7 mouse cellular contexts compared by ENCODE assay signal in the genomic region with DNA sequence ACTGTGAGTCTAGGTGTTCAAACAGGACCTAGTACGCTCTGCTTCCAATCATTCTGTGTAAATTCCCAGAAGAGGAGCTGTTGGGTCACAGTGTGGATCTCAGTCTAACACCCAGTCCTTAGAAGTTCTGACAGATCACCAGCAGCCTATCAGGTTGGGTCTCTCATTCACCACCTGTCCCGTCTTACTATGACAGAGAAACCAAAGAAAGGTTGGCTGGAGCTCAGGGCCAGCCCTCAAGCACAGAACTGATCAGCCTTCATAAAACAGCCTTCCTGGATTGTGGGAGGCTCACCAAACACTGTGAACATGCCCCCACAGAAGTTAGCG.
DNase-seq lines count a peak whose midpoint lies in the region; ATAC-seq and TF ChIP-seq lines count a peak whose summit lies in the region.

No protein-coding gene starts in this region.

- H3K9ac ChIP-seq in intestine, embryonic 16.5 days (ENCODE audit: low read depth, low read length): peak overlapping the region; percentile 81
- H3K9ac ChIP-seq in neural tube, embryonic 14.5 days (replicated peaks; ENCODE audit: low read depth, low read length): peak overlapping the region; percentile 68

- WGBS in lung, adult 2 months: 41% methylated on average over 3 of the region's 3 CpGs
- WGBS in intestine, embryonic 16.5 days: 66% methylated on average over 3 of the region's 3 CpGs
- 65% methylated on average over 3 of the region's 3 CpGs for WGBS in neural tube, embryonic 14.5 days

- H3K9me3 ChIP-seq in intestine, embryonic 16.5 days (ENCODE audit: control insufficient read depth, low read length): no peaks in the 10 kb centered on the region
- H3K9me3 ChIP-seq in neural tube, embryonic 14.5 days (ENCODE audit: control insufficient read depth, low read length): no peaks in the 10 kb centered on the region

- no peak for TF ChIP-seq POLR2A in lung, adult 2 months (IDR thresholded peaks at IDR 0.05; ENCODE audit: borderline replicate concordance, extremely low read depth, low read depth, low read length)
- no peak for TF ChIP-seq POLR2A in embryonic fibroblast, embryonic 13.5 days (IDR thresholded peaks at IDR 0.05; ENCODE audit: low read depth, low read length)

- ATAC-seq in intestine, embryonic 16.5 days: no peak
- no peak for ATAC-seq in neural tube, embryonic 14.5 days (ENCODE audit: low read depth)

- H3K27me3 ChIP-seq in intestine, embryonic 16.5 days (replicated peaks; ENCODE audit: control insufficient read depth, insufficient read depth, low read length): no peaks in the 10 kb centered on the region
- no peaks in the 10 kb centered on the region for H3K27me3 ChIP-seq in neural tube, embryonic 14.5 days (ENCODE audit: control insufficient read depth, insufficient read depth, low read length)

- peak overlapping the region; percentile 90 for H3K4me2 ChIP-seq in intestine, embryonic 16.5 days (ENCODE audit: low read depth, low read length)
- peak overlapping the region; percentile 70 for H3K4me2 ChIP-seq in neural tube, embryonic 14.5 days (ENCODE audit: low read depth, low read length)

- no peak for DNase-seq in lung, adult 2 months
- DNase-seq in lung, postnatal 14 days: no peak
- no peak for DNase-seq in adipocyte (ENCODE audit: low spot score)
- no peak for DNase-seq in left cerebral cortex, adult 11 months (ENCODE audit: low spot score)

- peaks cover 51% of the 10 kb centered on the region for H3K4me1 ChIP-seq in lung, adult 2 months (ENCODE audit: control insufficient read depth, insufficient read depth, low read length)
- H3K4me1 ChIP-seq in embryonic fibroblast, embryonic 13.5 days (ENCODE audit: control insufficient read depth, insufficient read depth, low read length): peaks cover 34% of the 10 kb centered on the region
- peaks cover 66% of the 10 kb centered on the region for H3K4me1 ChIP-seq in intestine, embryonic 16.5 days (ENCODE audit: control insufficient read depth, insufficient read depth, low read length)
- H3K4me1 ChIP-seq in neural tube, embryonic 14.5 days (ENCODE audit: control insufficient read depth, insufficient read depth, low read length): peaks cover 57% of the 10 kb centered on the region

- peak overlapping the region; percentile 59 for H3K4me3 ChIP-seq in lung, adult 2 months (replicated peaks; ENCODE audit: extremely low read depth, low read depth, low read length)
- H3K4me3 ChIP-seq in embryonic fibroblast, embryonic 13.5 days (ENCODE audit: insufficient read depth, low read length): peak overlapping the region; percentile 42
- peak overlapping the region; percentile 56 for H3K4me3 ChIP-seq in intestine, embryonic 16.5 days (ENCODE audit: low read length)
- H3K4me3 ChIP-seq in neural tube, embryonic 14.5 days (ENCODE audit: low read depth, low read length): peak overlapping the region; percentile 33; the same call in 1 of the 2 replicates

- peak overlapping the region; percentile 95 for H3K27ac ChIP-seq in embryonic fibroblast, embryonic 13.5 days (ENCODE audit: insufficient read depth, low read length)
- H3K27ac ChIP-seq in intestine, embryonic 16.5 days (ENCODE audit: low read length): peak overlapping the region; percentile 96
- H3K27ac ChIP-seq in neural tube, embryonic 14.5 days (ENCODE audit: low read depth, low read length): peak overlapping the region; percentile 90

- TF ChIP-seq CTCF in lung, adult 2 months (IDR thresholded peaks at IDR 0.05; ENCODE audit: insufficient read depth, low read length): no peak
- no peak for TF ChIP-seq CTCF in embryonic fibroblast, embryonic 13.5 days (IDR thresholded peaks at IDR 0.05; ENCODE audit: borderline replicate concordance, insufficient read depth, low read length)

- peaks cover 2% of the 10 kb centered on the region; the same call in 1 of the 2 replicates for H3K36me3 ChIP-seq in intestine, embryonic 16.5 days (ENCODE audit: control insufficient read depth, insufficient read depth, low read length)
- H3K36me3 ChIP-seq in neural tube, embryonic 14.5 days (ENCODE audit: control insufficient read depth, insufficient read depth, low read length): no peaks in the 10 kb centered on the region
